Mouse (Mus musculus) urinary bladder, postnatal 36 days (tissue): ENCODE measurements around the gene Sun3.

Experiments
- DNase-seq, 2 experiments: peaks; one replicate each; pipeline ENCODE4 v3.0.0; 2022; ENCODE audit warnings: low spot score in 2 of 2, mixed read lengths in 1 of 2

The Sun3 gene

GRCm38 (mm10) chr11:9048703-9049060, at the start of gene Sun3:
Gene Sun3, minus strand, starts transcription at chr11:9048991.
- peak in 1 of 2 experiments; percentile 7 for DNase-seq

DNA sequence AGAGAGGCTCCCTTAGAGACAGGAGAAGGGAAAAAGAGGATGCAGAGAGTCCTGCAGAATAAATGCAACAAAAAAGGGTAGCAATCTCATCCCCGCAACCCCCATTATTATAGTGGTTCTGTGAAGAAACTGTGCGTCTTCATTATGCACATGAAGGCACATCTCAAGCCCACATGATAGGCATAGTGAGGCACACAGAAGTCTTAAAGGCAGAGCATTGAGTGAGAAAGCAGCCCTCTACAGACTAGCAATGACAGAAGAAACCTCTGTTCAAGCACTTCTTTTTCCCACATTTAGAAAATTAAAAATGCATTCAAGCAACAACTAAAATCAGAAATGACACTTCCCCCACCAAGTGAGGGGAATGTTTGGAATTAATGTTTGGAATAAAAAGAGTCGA, 27.7 kb upstream of the Sun3 start:
- no peak for DNase-seq

GRCm38 (mm10) chr11:9060484-9060883, 11.7 kb upstream of the Sun3 start:
- no peak for DNase-seq

- DNase-seq, result no peak
Measured at GRCm38 (mm10) chr11:9060029-9060428, 11.2 kb upstream of the Sun3 start.

- DNase-seq, result no peak
Measured at GRCm38 (mm10) chr11:9057711-9058110, 8.9 kb upstream of the Sun3 start.

GRCm38 (mm10) chr11:9056937-9057336, 8.1 kb upstream of the Sun3 start:
- DNase-seq, result no peak

GRCm38 (mm10) chr11:9051895-9052294, 3.1 kb upstream of the Sun3 start:
- DNase-seq, result no peak

GRCm38 (mm10) chr11:9050241-9050640, 1.4 kb upstream of the Sun3 start:
- no peak for DNase-seq

DNA sequence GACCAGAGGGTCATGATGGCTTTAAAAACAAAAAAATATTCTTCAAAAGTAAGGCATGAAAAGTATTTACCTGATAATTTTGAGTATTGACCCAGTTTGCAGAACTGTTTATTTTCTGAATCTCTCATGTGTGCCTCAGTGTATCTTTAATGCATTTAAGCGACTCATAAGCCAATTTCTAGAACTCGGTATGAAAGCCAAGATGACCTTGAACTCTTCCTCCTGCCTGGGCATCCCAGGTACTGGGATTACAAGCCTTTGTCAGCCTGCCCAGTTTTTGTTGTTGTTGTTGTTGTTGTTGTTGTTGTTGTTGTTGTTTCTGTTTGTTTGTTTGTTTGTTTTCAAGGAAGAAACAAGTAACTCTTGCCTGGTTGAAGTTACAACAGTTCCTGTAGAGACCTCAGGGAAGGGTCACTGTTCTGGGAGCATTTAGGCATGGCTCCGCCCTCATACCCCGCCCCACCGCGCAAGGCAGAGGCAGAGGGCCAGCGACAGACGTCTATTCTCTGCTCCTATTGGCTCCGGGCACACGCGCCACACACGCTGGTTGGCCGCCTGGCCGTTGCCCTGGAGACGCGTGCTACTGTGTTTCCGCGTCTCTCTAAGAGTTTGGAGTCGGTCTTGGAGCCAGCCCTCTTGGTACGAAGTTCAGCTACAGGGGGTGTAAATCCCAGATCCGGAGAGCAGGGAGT, 634 bp downstream of the Sun3 start, which contains the start of gene Gm11992:
Gene Gm11992, plus strand, starts transcription at position 584 of the 692 bp plus-strand sequence.
- peak; percentile 59 to 85 for DNase-seq

DNA sequence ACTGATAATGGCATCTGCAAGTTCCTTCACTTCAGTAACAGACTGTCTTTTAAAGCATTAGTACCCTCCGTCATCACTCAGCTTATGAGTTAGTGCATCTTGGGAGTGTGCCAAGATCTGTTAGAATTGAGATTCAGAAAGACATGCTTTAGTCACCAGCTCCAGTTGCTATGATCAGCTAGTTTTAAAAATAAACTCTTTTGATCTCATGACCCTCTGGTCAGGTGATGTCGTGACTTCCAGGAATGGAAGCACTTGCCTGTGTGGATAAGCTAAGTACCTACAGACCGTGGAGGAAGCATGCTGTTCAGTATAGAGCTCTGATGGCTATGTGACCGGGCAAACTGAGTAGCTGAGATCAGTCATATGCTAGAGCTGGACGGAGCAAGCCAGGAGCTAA, 1.7 kb downstream of the Sun3 start:
- DNase-seq, result no peak

GRCm38 (mm10) chr11:9046546-9046945, 2.2 kb downstream of the Sun3 start:
- no peak for DNase-seq

- no peak for DNase-seq
Measured at GRCm38 (mm10) chr11:9031530-9031929, 17.3 kb downstream of the Sun3 start.

GRCm38 (mm10) chr11:9025211-9025610, 23.6 kb downstream of the Sun3 start:
- no peak for DNase-seq

DNA sequence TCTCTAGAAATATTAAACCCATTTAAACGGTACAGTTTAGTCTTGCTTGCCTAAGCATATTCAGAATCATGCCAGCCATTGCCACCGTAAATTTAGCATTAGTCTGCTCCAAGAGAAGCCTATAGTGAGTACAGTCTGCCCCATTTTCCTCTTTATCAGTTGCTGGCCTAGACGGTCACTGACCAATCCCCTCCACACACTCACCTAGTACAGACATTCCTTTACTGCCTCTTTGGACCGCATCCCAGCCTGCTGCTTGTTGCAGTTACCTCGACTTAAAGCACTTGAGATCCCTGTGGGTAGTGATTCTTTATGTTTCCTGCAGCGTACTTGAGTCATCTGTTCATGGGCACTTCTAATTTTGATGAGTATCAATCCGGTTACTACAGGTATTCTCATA, 24.0 kb downstream of the Sun3 start:
- no peak for DNase-seq

GRCm38 (mm10) chr11:9020207-9020606, 28.6 kb downstream of the Sun3 start:
- DNase-seq, result no peak

DNA sequence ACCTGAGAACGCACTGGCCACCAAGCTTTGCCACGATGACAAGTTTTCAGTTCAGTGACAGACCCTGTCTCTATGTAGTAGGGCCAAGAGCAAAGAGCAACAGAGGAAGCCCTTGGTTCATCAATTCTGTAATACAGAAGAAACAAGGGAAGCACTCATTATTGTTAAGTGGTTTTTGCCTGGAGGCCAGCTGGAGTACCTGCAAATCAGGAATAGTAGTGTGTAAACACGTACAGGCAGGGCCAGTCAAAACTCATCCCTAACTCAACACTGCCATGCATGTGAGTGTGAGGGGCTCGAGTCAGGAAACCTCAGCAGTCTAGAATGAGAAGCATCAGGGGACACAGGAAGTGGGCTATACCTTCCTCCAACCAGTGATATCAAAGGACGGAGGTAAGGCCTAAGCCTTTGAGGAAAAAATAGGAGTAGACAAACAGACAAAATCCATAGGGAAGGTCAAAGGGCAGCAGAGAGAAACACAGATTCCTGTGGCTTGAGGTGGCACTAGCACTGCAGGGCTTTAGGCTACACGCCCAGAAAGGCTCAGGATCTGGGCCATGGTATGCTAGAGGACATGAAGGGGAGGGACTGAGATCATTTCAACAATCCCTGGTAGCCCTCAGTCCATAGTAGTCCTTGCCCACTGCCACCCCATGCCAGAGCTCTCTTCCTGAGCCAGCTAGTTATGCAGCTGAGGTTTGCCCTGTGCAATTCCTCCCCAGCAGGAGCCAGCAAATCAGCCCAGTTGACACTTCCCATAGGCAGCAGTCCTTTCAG, 30.1 kb downstream of the Sun3 start:
- DNase-seq, result no peak

- DNase-seq, result no peak
Measured at GRCm38 (mm10) chr11:9014740-9015139, 34.1 kb downstream of the Sun3 start.

DNA sequence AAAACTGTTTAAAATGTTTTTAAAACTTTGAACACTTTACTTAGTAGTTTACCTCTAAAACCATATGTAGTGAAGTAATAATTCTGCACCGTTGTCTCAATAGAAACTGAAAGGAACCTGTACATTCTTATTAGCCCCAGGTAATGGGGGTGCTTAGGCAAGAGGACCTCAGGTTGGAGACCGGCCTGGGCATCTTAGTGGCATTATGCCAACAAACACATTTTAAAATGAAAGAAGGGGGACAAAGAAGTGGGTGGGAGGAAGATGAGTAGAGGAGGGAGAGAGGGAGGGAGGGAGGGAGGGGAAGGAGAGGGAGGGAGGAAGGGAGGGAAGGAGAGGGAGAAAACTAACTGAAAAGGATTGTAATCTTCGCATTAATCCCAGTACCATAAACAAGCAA, 37.4 kb downstream of the Sun3 start:
- no peak for DNase-seq

GRCm38 (mm10) chr11:9010853-9011339, 37.9 kb downstream of the Sun3 start, which contains the start of gene Hus1:
Gene Hus1, minus strand, starts transcription at chr11:9011191.
- peak; percentile 84 to 87 for DNase-seq

DNA sequence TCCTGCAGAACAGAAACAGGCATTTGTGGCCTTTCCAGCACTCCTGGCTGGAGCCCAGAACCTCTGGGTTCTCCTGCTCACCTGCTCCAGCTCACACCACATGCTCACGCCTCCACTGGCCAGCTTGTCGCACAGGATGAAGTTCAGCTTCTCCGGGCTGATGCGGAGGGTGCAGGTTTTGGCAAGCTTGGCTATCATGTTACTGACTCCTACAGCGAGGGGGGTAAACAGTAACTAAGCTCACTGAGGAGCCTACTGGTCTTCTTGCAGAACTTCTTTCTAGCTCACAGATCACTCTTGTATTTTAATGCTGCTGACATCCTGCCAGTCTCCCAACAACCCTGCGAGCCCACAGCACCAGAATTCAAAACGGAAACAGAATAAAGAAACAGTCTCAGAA, 38.4 kb downstream of the Sun3 start:
- peak in 1 of 2 experiments; percentile 13 for DNase-seq

- DNase-seq, result no peak
Measured at GRCm38 (mm10) chr11:9008761-9009160, 40.0 kb downstream of the Sun3 start.

GRCm38 (mm10) chr11:8988084-8988483, 60.7 kb downstream of the Sun3 start:
- DNase-seq, result no peak

- DNase-seq, result no peak
Measured at GRCm38 (mm10) chr11:8986058-8986457, 62.7 kb downstream of the Sun3 start.
